Mouse (Mus musculus) heart, embryonic 11.5 days (tissue): ENCODE results near the gene Ube2z. TPM values are rescaled to one million over a fixed set of nuclear protein-coding genes. Genes with fewer than 3 reads are reported as not detected.
A peak's percentile ranks its signal among the peaks of the same experiment; 100 is the strongest.

ENCODE experiments used
- ATAC-seq: fragments of 200-750 bp; cut with Nextera tagmentation; replicated peaks from 2 replicates; pipeline ENCODE4 v1.8.0; 2017; ENCODE audit warnings: moderate library complexity; ENCODE audit not compliant: insufficient number of reproducible peaks, low FRiP score, low TSS enrichment
- H3K27ac ChIP-seq: fragments of 300-500 bp; sonication (generic); 2 replicates; pipeline ENCODE4 v1.5.1; 2014; ENCODE audit warnings: mild to moderate bottlenecking, low read depth, low read length
- H3K27me3 ChIP-seq: fragments of 300-500 bp; sonication (generic); 2 replicates; pipeline ENCODE4 v1.6.1; 2014; ENCODE audit warnings: mild to moderate bottlenecking, low read length, mixed read lengths; ENCODE audit not compliant: control insufficient read depth, insufficient read depth
- H3K36me3 ChIP-seq: fragments of 300-500 bp; sonication (generic); 2 replicates; pipeline ENCODE4 v1.6.1; 2014; ENCODE audit warnings: mild to moderate bottlenecking, low read length, moderate library complexity, mixed read lengths; ENCODE audit not compliant: control insufficient read depth, insufficient read depth
- H3K4me1 ChIP-seq: fragments of 300-500 bp; sonication (generic); 2 replicates; pipeline ENCODE4 v1.6.1; 2014; ENCODE audit warnings: low read length; ENCODE audit not compliant: control insufficient read depth, insufficient read depth
- H3K4me2 ChIP-seq: fragments of 300-500 bp; sonication (generic); 2 replicates; pipeline ENCODE4 v1.6.1; 2014; ENCODE audit warnings: mild to moderate bottlenecking, moderate library complexity
- H3K4me3 ChIP-seq: fragments of 300-500 bp; sonication (generic); 2 replicates; pipeline ENCODE4 v1.5.1; 2014; ENCODE audit warnings: low read depth, low read length
- H3K9ac ChIP-seq: fragments of 300-500 bp; sonication (generic); 2 replicates; pipeline ENCODE4 v1.6.1; 2014; ENCODE audit warnings: mild to moderate bottlenecking, low read depth, low read length, moderate library complexity
- H3K9me3 ChIP-seq: fragments of 300-500 bp; sonication (generic); replicated peaks from 2 replicates; pipeline ENCODE4 v1.6.1; 2016; ENCODE audit warnings: low read length; ENCODE audit not compliant: control insufficient read depth
- WGBS: fragments of 180-500 bp; shearing (Covaris S2); extraction: QIAGEN DNeasy Blood & Tissue Kit; methylation state at CpG from one replicate; pipeline ENCODE4 v1.1.7; 2014; ENCODE audit not compliant: insufficient replicate concordance; 5-methylcytosine and 5-hydroxymethylcytosine counted together
- polyA plus RNA-seq: library from polyadenylated mRNA; unstranded; fragments of >200 nt; fragmentation: Nextera tagmentation; extraction: Ambion mirVana; gene quantifications from 2 replicates; pipeline ENCODE4 v1.2.1, GENCODE M21; 2014

Ube2z gene
- polyA plus RNA-seq, 1 experiment from 2014 or later = 23.0 TPM

GRCm38 (mm10) chr11:96003100-96003900, 61.9 kb downstream of the Ube2z start:
- Histone ChIP-seq H3K27me3 (no peaks in the 10 kb centered on the region), H3K27ac (peak overlapping the region; percentile 29; the same call in 1 of the 2 replicates), H3K9me3 (no peaks in the 10 kb centered on the region), H3K4me1 (peaks cover 14% of the 10 kb centered on the region; the same call in 1 of the 2 replicates), H3K4me3 (peak overlapping the region; percentile 85), H3K36me3 (no peaks in the 10 kb centered on the region), H3K4me2 (peak overlapping the region; percentile 89), H3K9ac (peak overlapping the region; percentile 70)
- WGBS = 6% methylated on average over 12 of the region's 12 CpGs
- ATAC-seq = no peak

Other genes with a start within 250 kb of the Ube2z start
- gene Phospho1, start 240.9 kb downstream of the Ube2z start, polyA plus RNA-seq = 1.1 TPM in 1 of 2 replicates, not detected in the other
- gene Gngt2, start 228.2 kb downstream of the Ube2z start, polyA plus RNA-seq = 43.1 and 44.6 TPM in 2 replicates
- gene Abi3, start 222.9 kb downstream of the Ube2z start, polyA plus RNA-seq = 11.5 and 21.1 TPM in 2 replicates
- 0.11 TPM in 1 of 2 replicates, not detected in the other for gene B4galnt2, start 150.5 kb downstream of the Ube2z start, polyA plus RNA-seq
- 50.0 and 51.5 TPM in 2 replicates for gene Igf2bp1, start 59.4 kb downstream of the Ube2z start, polyA plus RNA-seq
- gene Gip, start 40.8 kb downstream of the Ube2z start, polyA plus RNA-seq = not detected in 2 replicates
- gene Snf8, start 30.5 kb downstream of the Ube2z start, polyA plus RNA-seq = 27.1 and 31.3 TPM in 2 replicates
- gene Atp5g1, start 10.3 kb upstream of the Ube2z start, polyA plus RNA-seq = 1,582 and 1,616 TPM in 2 replicates
- not detected in 2 replicates for gene Calcoco2, start 46.6 kb upstream of the Ube2z start, polyA plus RNA-seq
- gene Ttll6, start 68.4 kb upstream of the Ube2z start, polyA plus RNA-seq = not detected in 2 replicates
- not detected in 2 replicates for gene Hoxb13, start 128.9 kb upstream of the Ube2z start, polyA plus RNA-seq
- 0.09 TPM in 1 of 2 replicates, not detected in the other for gene Hoxb9, start 206.1 kb upstream of the Ube2z start, polyA plus RNA-seq
- gene Hoxb8, start 216.5 kb upstream of the Ube2z start, polyA plus RNA-seq = 0.06 TPM in 1 of 2 replicates, not detected in the other
- gene Hoxb7, start 221.2 kb upstream of the Ube2z start, polyA plus RNA-seq = 0.28 and 0.31 TPM in 2 replicates
- gene Hoxb6, start 227.1 kb upstream of the Ube2z start, polyA plus RNA-seq = 0.32 and 0.90 TPM in 2 replicates
- 0.65 and 2.4 TPM in 2 replicates for gene Hoxb5, start 237.9 kb upstream of the Ube2z start, polyA plus RNA-seq